In the genomic region with DNA sequence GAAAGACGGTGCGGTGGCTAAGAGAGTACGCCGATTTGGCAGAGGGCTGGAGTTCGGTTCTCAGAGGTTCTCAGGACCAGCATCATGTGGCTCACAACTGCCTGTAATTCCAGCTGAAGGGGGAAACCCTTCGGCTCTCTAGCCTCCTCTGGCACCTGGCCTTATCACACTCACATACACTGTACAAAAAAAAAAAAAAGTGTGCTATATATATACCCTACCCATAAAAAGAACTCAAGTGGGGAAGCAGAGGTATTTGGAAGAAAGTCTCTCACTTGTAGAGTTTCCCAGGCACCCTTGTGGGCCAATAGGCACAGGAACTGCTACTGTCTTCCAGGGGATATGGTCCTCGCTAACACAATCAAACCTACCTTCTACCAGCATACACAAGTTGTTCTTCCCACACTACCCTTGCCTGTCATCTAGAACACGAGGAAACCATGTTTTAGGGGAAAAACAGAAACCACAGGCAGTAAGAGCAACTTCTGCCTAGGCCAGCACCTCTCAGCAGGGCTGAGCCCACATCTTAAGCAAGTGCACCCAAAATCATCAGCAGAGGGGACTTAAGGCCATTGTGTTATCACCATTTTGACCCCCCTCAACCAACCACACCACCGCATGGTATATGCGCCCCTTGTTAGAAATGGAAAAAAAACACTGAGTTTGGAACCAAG, we compare ENCODE assay signal across 10 mouse cellular contexts. TPM values are rescaled to one million over a fixed set of nuclear protein-coding genes. Genes with fewer than 3 reads are reported as not detected.
A peak's percentile ranks its signal among the peaks of the same experiment; 100 is the strongest.
DNase-seq lines count a peak whose midpoint lies in the region; ATAC-seq and TF ChIP-seq lines count a peak whose summit lies in the region.
"Had no signal": no experiment of that assay in that cellular context is flagged by ENCODE, and none has a peak within 500 bp of the region (broad histone marks: within the 10 kb centered on the region; RNA-seq: fewer than 3 reads in every experiment).

No protein-coding gene starts in this region.

- peak overlapping the region; percentile 89 for H3K4me2 ChIP-seq in heart, embryonic 14.5 days (ENCODE audit: low read length)
- H3K4me2 ChIP-seq in neural tube, embryonic 13.5 days: peak overlapping the region; percentile 20
- no peak overlapping the region for H3K4me2 ChIP-seq in neural tube, embryonic 15.5 days
- peak overlapping the region; percentile 73 for H3K4me2 ChIP-seq in intestine, embryonic 15.5 days (replicated peaks)

- H3K4me3 ChIP-seq in heart, embryonic 14.5 days (ENCODE audit: control insufficient read depth in 1 of 2, insufficient read depth in 1 of 2, low read depth in 1 of 2, low read length in 2 of 2): peak overlapping the region in 1 of 2 experiments; percentile 17; a peak in 1 of 4 replicates
- H3K4me3 ChIP-seq in neural tube, embryonic 13.5 days: no peak overlapping the region
- no peak overlapping the region for H3K4me3 ChIP-seq in neural tube, embryonic 15.5 days (replicated peaks)
- no peak overlapping the region for H3K4me3 ChIP-seq in intestine, embryonic 15.5 days (replicated peaks)
- H3K4me3 ChIP-seq in small intestine, adult 2 months (ENCODE audit: low read depth, low read length): no peak overlapping the region

- no peak for ATAC-seq in heart, embryonic 14.5 days (ENCODE audit: insufficient number of reproducible peaks, insufficient read depth, low FRiP score, low read depth)
- ATAC-seq in neural tube, embryonic 13.5 days (ENCODE audit: low read depth): no peak
- ATAC-seq in neural tube, embryonic 15.5 days (ENCODE audit: low FRiP score): no peak
- no peak for ATAC-seq in intestine, embryonic 15.5 days
- ATAC-seq: hindbrain, embryonic 16.5 days; Patski had no signal

- peak overlapping the region; percentile 98 for H3K9ac ChIP-seq in heart, embryonic 14.5 days (ENCODE audit: low read length)
- H3K9ac ChIP-seq in neural tube, embryonic 13.5 days: no peak overlapping the region
- H3K9ac ChIP-seq in neural tube, embryonic 15.5 days (replicated peaks): no peak overlapping the region
- no peak overlapping the region for H3K9ac ChIP-seq in intestine, embryonic 15.5 days

- no peaks in the 10 kb centered on the region for H3K9me3 ChIP-seq in heart, embryonic 14.5 days (ENCODE audit: control insufficient read depth, low read length)
- H3K9me3 ChIP-seq in neural tube, embryonic 13.5 days: no peaks in the 10 kb centered on the region
- H3K9me3 ChIP-seq in neural tube, embryonic 15.5 days (replicated peaks): no peaks in the 10 kb centered on the region
- H3K9me3 ChIP-seq in intestine, embryonic 15.5 days: no peaks in the 10 kb centered on the region

- no peak for TF ChIP-seq CTCF in small intestine, adult 2 months (IDR thresholded peaks at IDR 0.05; ENCODE audit: extremely low read depth, insufficient read length, insufficient replicate concordance, low read depth, low read length)

- H3K27ac ChIP-seq in heart, embryonic 14.5 days (replicated peaks in 1 of 2; ENCODE audit: control insufficient read depth in 1 of 2, insufficient read depth in 1 of 2, low read depth in 2 of 2, low read length in 2 of 2): peak overlapping the region; percentile 82 to 97
- H3K27ac ChIP-seq in neural tube, embryonic 13.5 days (replicated peaks): 0 out of 2 replicates have a peak overlapping the region, but pooled peaks have one; percentile 3
- no peak overlapping the region for H3K27ac ChIP-seq in neural tube, embryonic 15.5 days (replicated peaks)
- H3K27ac ChIP-seq in intestine, embryonic 15.5 days: peak overlapping the region; percentile 64
- peak overlapping the region; percentile 86 for H3K27ac ChIP-seq in small intestine, adult 2 months (ENCODE audit: insufficient read depth, low read depth, low read length)

- no peak for TF ChIP-seq POLR2A in small intestine, adult 2 months (IDR thresholded peaks at IDR 0.05; ENCODE audit: low read depth, low read length)

- peaks cover 47 to 74% of the 10 kb centered on the region in 2 experiments for H3K4me1 ChIP-seq in heart, embryonic 14.5 days (ENCODE audit: control insufficient read depth in 2 of 2, insufficient read depth in 2 of 2, low read length in 2 of 2)
- H3K4me1 ChIP-seq in neural tube, embryonic 13.5 days (replicated peaks): peaks cover 61% of the 10 kb centered on the region
- H3K4me1 ChIP-seq in neural tube, embryonic 15.5 days: peaks cover 55% of the 10 kb centered on the region
- H3K4me1 ChIP-seq in intestine, embryonic 15.5 days (replicated peaks): peaks cover 67% of the 10 kb centered on the region
- H3K4me1 ChIP-seq in small intestine, adult 2 months (ENCODE audit: control insufficient read depth, insufficient read depth, insufficient read length, low read length): peaks cover 46% of the 10 kb centered on the region

- H3K36me3 ChIP-seq in heart, embryonic 14.5 days (ENCODE audit: control insufficient read depth, insufficient read depth, low read length): peaks cover 12% of the 10 kb centered on the region; the same call in 1 of the 2 replicates
- H3K36me3 ChIP-seq in neural tube, embryonic 13.5 days: no peaks in the 10 kb centered on the region
- 0 out of 2 replicates have a peak, but pooled peaks cover under 1% of the 10 kb centered on the region for H3K36me3 ChIP-seq in neural tube, embryonic 15.5 days
- H3K36me3 ChIP-seq in intestine, embryonic 15.5 days: no peaks in the 10 kb centered on the region
- no peaks in the 10 kb centered on the region for H3K36me3 ChIP-seq in small intestine, adult 2 months (ENCODE audit: control insufficient read depth, insufficient read depth, low read length)

- 23% methylated on average over 10 of the region's 10 CpGs for WGBS in heart, embryonic 14.5 days
- WGBS in neural tube, embryonic 13.5 days: 75% methylated on average over 10 of the region's 10 CpGs
- WGBS in neural tube, embryonic 15.5 days: 83% methylated on average over 10 of the region's 10 CpGs
- WGBS in intestine, embryonic 15.5 days: 70% methylated on average over 10 of the region's 10 CpGs
- 19% methylated on average over 10 of the region's 10 CpGs for WGBS in small intestine, adult 2 months

- H3K27me3 ChIP-seq in heart, embryonic 14.5 days (ENCODE audit: control insufficient read depth, insufficient read depth, low read length): no peaks in the 10 kb centered on the region
- H3K27me3 ChIP-seq in neural tube, embryonic 13.5 days: no peaks in the 10 kb centered on the region
- no peaks in the 10 kb centered on the region for H3K27me3 ChIP-seq in neural tube, embryonic 15.5 days (replicated peaks)
- H3K27me3 ChIP-seq in intestine, embryonic 15.5 days (replicated peaks): no peaks in the 10 kb centered on the region
- no peaks in the 10 kb centered on the region for H3K27me3 ChIP-seq in small intestine, adult 2 months (ENCODE audit: control insufficient read depth, insufficient read depth, low read length)
- H3K27me3 ChIP-seq: Patski had no signal

- no peak for DNase-seq in heart, postnatal 4 days
- no peak for DNase-seq in gastrocnemius, adult 18-20 months (ENCODE audit: low spot score)
- no peak for DNase-seq in yolk sac, embryonic 10.5 days (ENCODE audit: low spot score)

RNA-seq across cellular contexts. Expression of a gene that starts 4.4 kb away (rescaled TPM):
- polyA plus RNA-seq in heart, embryonic 14.5 days (2014; fragmentation: Nextera tagmentation; extraction: Ambion mirVana): 31.0 and 32.8 TPM in 2 replicates
- total RNA-seq in heart, postnatal 4 days (2021): 100 to 1,000 TPM; 219 to 228 TPM
- 12.4 and 15.5 TPM in 2 replicates for polyA plus RNA-seq in neural tube, embryonic 13.5 days (2015; fragmentation: Nextera tagmentation; extraction: Ambion mirVana)
- polyA plus RNA-seq in neural tube, embryonic 15.5 days (2015; fragmentation: Nextera tagmentation; extraction: Ambion mirVana): 9.6 and 17.7 TPM in 2 replicates
- polyA plus RNA-seq in intestine, embryonic 15.5 days (2015; fragmentation: Nextera tagmentation; extraction: Ambion mirVana): 51.6 and 52.9 TPM in 2 replicates
- 44.8 and 89.4 TPM in 2 replicates for polyA plus RNA-seq in small intestine, adult 2 months (2012; rRNA removed)
- total RNA-seq in gastrocnemius, adult 18-20 months (2021): 10 to 100 TPM; 42.8 to 63.0 TPM
